Mouse (Mus musculus): ENCODE measurements at regions not wholly inside any gene's neighbourhood (a gene's known extent, or its start where the extent isn't known, plus 50 kb on each side); places are given as distances from the start of the nearest gene placed in this dataset.

GRCm38 (mm10) chr7:73315555-73315954, 59.8 kb upstream of the Rgma start:
- TF ChIP-seq USF1 (IDR thresholded peaks at IDR 0.05; ENCODE audit: low read depth) = no peak
- no peak for TF ChIP-seq FOSL1 (IDR thresholded peaks at IDR 0.05; ENCODE audit: insufficient read depth, low read length, poor library complexity, severe bottlenecking)
- no peak for TF ChIP-seq CTCF (IDR thresholded peaks at IDR 0.05; ENCODE audit: control insufficient read depth, insufficient read depth, insufficient read length)
- TF ChIP-seq MAX (IDR thresholded peaks at IDR 0.05) = no peak
- no peak for TF ChIP-seq MYOD1 (IDR thresholded peaks at IDR 0.05; ENCODE audit: control insufficient read depth, insufficient read length, low read depth)
- no peak for TF ChIP-seq CEBPB (IDR thresholded peaks at IDR 0.05; ENCODE audit: low read depth)
- no peak for TF ChIP-seq MYOG (IDR thresholded peaks at IDR 0.05; ENCODE audit: control insufficient read depth, extremely low read depth, insufficient read length)
- Histone ChIP-seq H3K27me3 (ENCODE audit: control insufficient read depth, insufficient read depth, insufficient read length) (no peaks in the 10 kb centered on the region), H3K79me2 (ENCODE audit: control insufficient read depth, insufficient read depth) (no peaks in the 10 kb centered on the region)

GRCm38 (mm10) chr7:73317574-73317973, 57.7 kb upstream of the Rgma start:
- Histone ChIP-seq H3K27me3 (ENCODE audit: control insufficient read depth, insufficient read depth, insufficient read length) (no peaks in the 10 kb centered on the region), H3ac (ENCODE audit: control insufficient read depth, insufficient read length, low read depth) (no peak overlapping the region), H3K79me2 (ENCODE audit: control insufficient read depth, insufficient read depth) (no peaks in the 10 kb centered on the region), H3K79me3 (ENCODE audit: low read depth) (no peaks in the 10 kb centered on the region), H3K36me3 (ENCODE audit: control insufficient read depth, insufficient read depth) (no peaks in the 10 kb centered on the region), H3K4me3 (ENCODE audit: insufficient read depth, poor library complexity, severe bottlenecking) (no peak overlapping the region)
- TF ChIP-seq MYOD1 (IDR thresholded peaks at IDR 0.05; ENCODE audit: control insufficient read depth, insufficient read length, low read depth) = no peak
- no peak for TF ChIP-seq CEBPB (IDR thresholded peaks at IDR 0.05; ENCODE audit: low read depth)
- no peak for TF ChIP-seq MAX (IDR thresholded peaks at IDR 0.05)

More at GRCm38 (mm10) chr7:73315555-73315954, 59.8 kb upstream of the Rgma start:
- Histone ChIP-seq H3K79me3 (ENCODE audit: low read depth) (no peaks in the 10 kb centered on the region), H3ac (ENCODE audit: control insufficient read depth, insufficient read length, low read depth) (no peak overlapping the region), H3K4me3 (ENCODE audit: insufficient read depth, poor library complexity, severe bottlenecking) (no peak overlapping the region), H3K36me3 (ENCODE audit: control insufficient read depth, insufficient read depth) (no peaks in the 10 kb centered on the region)

GRCm38 (mm10) chr7:73319004-73319403, 56.3 kb upstream of the Rgma start:
- Histone ChIP-seq H3K27me3 (ENCODE audit: control insufficient read depth, insufficient read depth, insufficient read length) (no peaks in the 10 kb centered on the region), H3K79me3 (ENCODE audit: low read depth) (no peaks in the 10 kb centered on the region), H3K36me3 (ENCODE audit: control insufficient read depth, insufficient read depth) (no peaks in the 10 kb centered on the region), H3K79me2 (ENCODE audit: control insufficient read depth, insufficient read depth) (no peaks in the 10 kb centered on the region), H3ac (ENCODE audit: control insufficient read depth, insufficient read length, low read depth) (no peak overlapping the region), H3K4me3 (ENCODE audit: insufficient read depth, poor library complexity, severe bottlenecking) (no peak overlapping the region)
- no peak for TF ChIP-seq MAX (IDR thresholded peaks at IDR 0.05)
- TF ChIP-seq MYOD1 (IDR thresholded peaks at IDR 0.05; ENCODE audit: control insufficient read depth, insufficient read length, low read depth) = no peak
- no peak for TF ChIP-seq CTCF (IDR thresholded peaks at IDR 0.05; ENCODE audit: control insufficient read depth, insufficient read depth, insufficient read length)
- no peak for TF ChIP-seq CEBPB (IDR thresholded peaks at IDR 0.05; ENCODE audit: low read depth)
- TF ChIP-seq FOSL1 (IDR thresholded peaks at IDR 0.05; ENCODE audit: insufficient read depth, low read length, poor library complexity, severe bottlenecking) = no peak
- TF ChIP-seq MYOG (IDR thresholded peaks at IDR 0.05; ENCODE audit: control insufficient read depth, extremely low read depth, insufficient read length) = no peak

GRCm38 (mm10) chr7:73319994-73320393, 55.3 kb upstream of the Rgma start:
- TF ChIP-seq FOSL1 (IDR thresholded peaks at IDR 0.05; ENCODE audit: insufficient read depth, low read length, poor library complexity, severe bottlenecking) = no peak
- TF ChIP-seq USF1 (IDR thresholded peaks at IDR 0.05; ENCODE audit: low read depth) = no peak
- no peak for TF ChIP-seq MYOG (IDR thresholded peaks at IDR 0.05; ENCODE audit: control insufficient read depth, extremely low read depth, insufficient read length)
- TF ChIP-seq CTCF (IDR thresholded peaks at IDR 0.05; ENCODE audit: control insufficient read depth, insufficient read depth, insufficient read length) = no peak
- no peaks in the 10 kb centered on the region for H3K36me3 ChIP-seq (ENCODE audit: control insufficient read depth, insufficient read depth)
- no peak overlapping the region for H3ac ChIP-seq (ENCODE audit: control insufficient read depth, insufficient read length, low read depth)
- H3K4me3 ChIP-seq (ENCODE audit: insufficient read depth, poor library complexity, severe bottlenecking) = no peak overlapping the region
- H3K79me3 ChIP-seq (ENCODE audit: low read depth) = no peaks in the 10 kb centered on the region
- H3K79me2 ChIP-seq (ENCODE audit: control insufficient read depth, insufficient read depth) = no peaks in the 10 kb centered on the region
- no peaks in the 10 kb centered on the region for H3K27me3 ChIP-seq (ENCODE audit: control insufficient read depth, insufficient read depth, insufficient read length)

- H3K4me3 ChIP-seq (ENCODE audit: insufficient read depth, poor library complexity, severe bottlenecking) = no peak overlapping the region
- H3K79me3 ChIP-seq (ENCODE audit: low read depth) = no peaks in the 10 kb centered on the region
- H3K79me2 ChIP-seq (ENCODE audit: control insufficient read depth, insufficient read depth) = no peaks in the 10 kb centered on the region
- TF ChIP-seq FOSL1 (IDR thresholded peaks at IDR 0.05; ENCODE audit: insufficient read depth, low read length, poor library complexity, severe bottlenecking) (no peak), CEBPB (IDR thresholded peaks at IDR 0.05; ENCODE audit: low read depth) (no peak), CTCF (IDR thresholded peaks at IDR 0.05; ENCODE audit: control insufficient read depth, insufficient read depth, insufficient read length) (no peak), MAX (IDR thresholded peaks at IDR 0.05) (no peak), MYOD1 (IDR thresholded peaks at IDR 0.05; ENCODE audit: control insufficient read depth, insufficient read length, low read depth) (no peak), MYOG (IDR thresholded peaks at IDR 0.05; ENCODE audit: control insufficient read depth, extremely low read depth, insufficient read length) (no peak), USF1 (IDR thresholded peaks at IDR 0.05; ENCODE audit: low read depth) (no peak)
- no peaks in the 10 kb centered on the region for H3K27me3 ChIP-seq (ENCODE audit: control insufficient read depth, insufficient read depth, insufficient read length)
- no peak overlapping the region for H3ac ChIP-seq (ENCODE audit: control insufficient read depth, insufficient read length, low read depth)
- H3K36me3 ChIP-seq (ENCODE audit: control insufficient read depth, insufficient read depth) = no peaks in the 10 kb centered on the region
These were observed 52.7 kb upstream of the Rgma start for GRCm38 (mm10) chr7:73322466-73323151.

- Histone ChIP-seq H3K4me3 (ENCODE audit: insufficient read depth, poor library complexity, severe bottlenecking) (no peak overlapping the region), H3K79me2 (ENCODE audit: control insufficient read depth, insufficient read depth) (no peaks in the 10 kb centered on the region), H3ac (ENCODE audit: control insufficient read depth, insufficient read length, low read depth) (no peak overlapping the region), H3K36me3 (ENCODE audit: control insufficient read depth, insufficient read depth) (no peaks in the 10 kb centered on the region), H3K79me3 (ENCODE audit: low read depth) (no peaks in the 10 kb centered on the region), H3K27me3 (ENCODE audit: control insufficient read depth, insufficient read depth, insufficient read length) (no peaks in the 10 kb centered on the region)
- TF ChIP-seq CEBPB (IDR thresholded peaks at IDR 0.05; ENCODE audit: low read depth) = no peak
- no peak for TF ChIP-seq MYOD1 (IDR thresholded peaks at IDR 0.05; ENCODE audit: control insufficient read depth, insufficient read length, low read depth)
- TF ChIP-seq MYOG (IDR thresholded peaks at IDR 0.05; ENCODE audit: control insufficient read depth, extremely low read depth, insufficient read length) = no peak
- no peak for TF ChIP-seq MAX (IDR thresholded peaks at IDR 0.05)
- no peak for TF ChIP-seq FOSL1 (IDR thresholded peaks at IDR 0.05; ENCODE audit: insufficient read depth, low read length, poor library complexity, severe bottlenecking)
- no peak for TF ChIP-seq CTCF (IDR thresholded peaks at IDR 0.05; ENCODE audit: control insufficient read depth, insufficient read depth, insufficient read length)
- TF ChIP-seq USF1 (IDR thresholded peaks at IDR 0.05; ENCODE audit: low read depth) = no peak
These were observed 51.8 kb upstream of the Rgma start for GRCm38 (mm10) chr7:73323556-73323955.
